Mouse (Mus musculus): ENCODE data around the gene Pth2.

Gene Pth2

DNA sequence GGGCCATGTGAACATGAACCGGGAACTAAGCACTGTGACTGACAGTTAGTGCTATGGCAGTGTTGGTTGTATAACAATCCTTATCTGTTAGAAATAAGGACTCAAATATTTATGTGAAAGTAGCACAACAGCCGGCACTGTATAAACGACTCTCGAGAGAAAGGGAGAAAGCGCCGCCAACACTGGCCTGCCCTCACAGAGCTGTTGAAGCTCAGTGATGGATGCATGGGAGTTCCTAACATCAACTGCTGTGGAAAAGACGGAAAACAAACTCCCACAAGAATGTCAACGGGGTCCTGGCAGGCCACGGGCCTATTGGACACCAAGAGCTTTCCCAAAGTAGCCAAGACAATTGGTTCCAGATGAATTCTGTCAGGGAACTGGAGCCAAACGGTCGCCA, 29.5 kb upstream of the Pth2 start:
- in situ Hi-C loops (cut with MboI; ENCODE audit: unreplicated experiment in 2 of 2) = loop anchor here in 1 of 2 experiments (10.0 kb wide), 1 partner anchor 167 kb away; the partner anchor contains the start of gene Prmt1

DNA sequence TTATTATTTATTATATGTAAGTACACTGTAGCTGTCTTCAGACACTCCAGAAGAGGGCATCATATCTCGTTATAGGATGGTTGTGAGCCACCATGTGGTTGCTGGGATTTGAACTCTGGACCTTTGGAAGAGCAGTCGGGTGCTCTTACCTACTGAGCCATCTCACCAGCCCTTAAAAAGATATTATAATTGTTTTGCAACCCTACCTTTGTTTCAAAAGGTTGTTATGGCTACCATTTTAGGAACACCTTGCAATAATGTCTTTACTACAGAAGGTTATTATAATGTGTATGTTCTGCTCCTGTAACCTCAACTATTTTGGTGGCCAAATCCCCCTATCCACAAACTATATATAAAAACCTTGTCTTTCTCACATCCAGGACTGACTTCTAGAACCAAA, 27.7 kb upstream of the Pth2 start:
- in situ Hi-C loops (cut with MboI; ENCODE audit: unreplicated experiment in 2 of 2) = loop anchor here in 1 of 2 experiments (10.0 kb wide), 1 partner anchor 168 kb away; the partner anchor contains the start of gene Prmt1

DNA sequence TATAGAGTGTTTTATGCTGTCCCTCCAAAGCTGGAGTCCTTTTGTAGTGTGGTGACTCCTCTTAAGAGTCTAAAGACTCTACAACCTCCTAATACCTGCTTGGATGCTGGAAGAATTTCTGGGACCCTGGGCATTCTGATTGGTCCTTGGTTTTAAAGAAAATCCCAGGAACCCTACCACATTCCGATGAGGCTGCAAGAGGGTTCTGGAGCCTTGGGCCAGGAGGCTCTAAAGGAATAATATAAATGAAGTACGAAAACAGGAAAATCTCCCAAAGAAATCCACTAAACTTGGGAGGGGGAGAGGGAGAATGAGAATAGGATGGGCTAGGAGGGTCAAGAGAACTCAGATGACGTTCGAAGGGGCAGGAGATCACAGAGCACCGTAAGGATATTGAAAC, 27.2 kb upstream of the Pth2 start:
- in situ Hi-C loops (cut with MboI; ENCODE audit: unreplicated experiment in 2 of 2) = loop anchor here in 1 of 2 experiments (10.0 kb wide), 1 partner anchor 169 kb away; the partner anchor contains the start of gene Prmt1

DNA sequence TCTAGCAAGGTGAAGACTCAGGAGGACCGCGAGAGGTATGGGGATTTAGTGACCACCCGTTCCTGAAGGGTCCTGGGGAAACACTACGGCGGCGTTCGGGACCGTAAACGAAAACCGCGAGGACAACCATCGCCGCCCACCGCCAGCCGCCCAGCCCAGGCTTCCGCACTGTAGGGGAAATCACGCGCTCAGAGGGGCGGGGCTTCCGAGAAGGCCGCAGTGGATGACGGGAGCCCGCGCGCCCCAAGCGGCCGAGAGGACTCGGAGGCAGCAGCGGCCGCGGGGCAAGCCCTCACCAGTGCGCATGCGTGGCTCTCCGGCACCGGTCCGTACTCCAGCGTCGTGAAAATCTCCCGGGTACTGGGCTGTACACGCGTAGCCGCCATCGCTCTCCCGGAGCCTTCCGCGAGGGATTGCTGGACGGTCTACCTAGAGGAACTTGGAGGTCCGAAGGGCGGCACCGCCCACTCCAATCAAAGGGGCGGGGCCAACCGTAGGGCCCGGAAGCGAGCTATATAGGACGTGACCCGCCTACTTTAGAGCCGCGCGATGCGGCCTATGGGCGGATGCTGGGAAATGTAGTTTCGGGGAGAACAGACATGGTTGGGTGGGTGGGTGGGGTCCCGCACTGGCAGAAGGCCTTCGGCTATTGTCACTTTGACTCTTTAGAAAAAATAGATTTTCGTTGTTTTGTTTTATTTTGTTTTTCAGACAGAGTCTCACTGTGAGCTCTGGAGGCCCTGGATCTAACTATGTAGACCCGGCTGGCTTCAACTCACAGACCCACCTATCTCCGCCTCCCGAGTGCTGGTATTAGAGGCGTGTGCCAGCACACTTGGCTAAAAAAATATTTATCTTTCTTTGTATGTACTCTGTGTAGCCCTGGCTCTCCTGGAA, 26.5 kb upstream of the Pth2 start, which contains the start of the genes Pih1d1 and Aldh16a1:
TSS of gene Pih1d1 (plus strand) at position 208 of the 897 bp plus-strand sequence.
TSS of gene Aldh16a1 (minus strand) at position 489 of the 897 bp plus-strand sequence.
- in situ Hi-C loops (cut with MboI; ENCODE audit: unreplicated experiment in 2 of 2) = loop anchor here in 1 of 2 experiments (10.0 kb wide), 1 partner anchor 170 kb away; the partner anchor contains the start of gene Prmt1

DNA sequence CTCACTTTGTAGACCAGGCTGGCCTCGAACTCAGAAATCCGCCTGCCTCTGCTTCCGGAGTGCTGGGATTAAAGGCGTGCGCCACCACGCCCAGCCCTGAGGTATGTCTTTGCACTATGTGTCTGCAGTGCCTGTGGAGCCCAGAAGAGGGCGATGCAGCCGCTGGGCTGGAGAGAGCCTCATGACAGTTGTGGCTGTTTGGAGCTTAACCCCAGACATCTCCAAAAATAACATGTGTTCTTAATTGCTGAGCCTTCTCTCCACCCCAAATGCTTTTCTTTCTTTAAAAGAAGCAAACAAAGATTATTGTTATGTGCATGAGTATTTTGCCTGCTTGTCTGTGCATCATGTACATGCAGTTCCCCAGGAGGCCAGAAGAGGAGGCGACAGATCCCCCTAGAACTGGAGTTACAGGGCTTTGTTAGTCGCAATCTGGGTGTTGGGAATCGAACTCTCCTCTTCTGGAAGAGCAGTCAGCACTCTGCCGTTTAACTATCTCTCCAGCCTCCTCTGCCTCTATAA, 25.7 kb upstream of the Pth2 start:
- in situ Hi-C loops (cut with MboI; ENCODE audit: unreplicated experiment in 2 of 2) = loop anchor here in 1 of 2 experiments (5.0 to 10.0 kb wide), 2 partner anchors 42 to 170 kb away; partner anchors contain the start of gene Prmt1

DNA sequence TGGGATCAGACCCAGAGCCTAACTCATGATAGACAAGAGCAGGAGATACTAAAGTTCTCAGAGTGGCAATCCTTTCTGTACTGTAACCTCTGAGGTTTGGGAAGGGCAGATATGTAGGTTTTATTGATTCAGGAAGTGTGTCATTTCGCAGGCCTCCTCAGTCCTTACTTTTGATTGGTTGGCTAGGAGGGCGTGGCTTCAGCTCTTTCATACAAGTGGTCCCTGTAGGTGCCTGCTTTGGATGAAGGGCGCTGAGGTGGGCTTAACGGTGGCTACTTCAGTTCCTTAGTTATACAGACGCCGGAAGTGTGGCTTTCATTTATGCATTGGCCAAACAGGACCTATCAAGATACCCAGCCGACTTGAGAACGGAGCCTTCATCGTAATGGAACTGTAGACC, 25.2 kb upstream of the Pth2 start:
- in situ Hi-C loops (cut with MboI; ENCODE audit: unreplicated experiment in 2 of 2) = loop anchor here in 1 of 2 experiments (5.0 to 10.0 kb wide), 2 partner anchors 42 to 171 kb away; partner anchors contain the start of gene Prmt1

DNA sequence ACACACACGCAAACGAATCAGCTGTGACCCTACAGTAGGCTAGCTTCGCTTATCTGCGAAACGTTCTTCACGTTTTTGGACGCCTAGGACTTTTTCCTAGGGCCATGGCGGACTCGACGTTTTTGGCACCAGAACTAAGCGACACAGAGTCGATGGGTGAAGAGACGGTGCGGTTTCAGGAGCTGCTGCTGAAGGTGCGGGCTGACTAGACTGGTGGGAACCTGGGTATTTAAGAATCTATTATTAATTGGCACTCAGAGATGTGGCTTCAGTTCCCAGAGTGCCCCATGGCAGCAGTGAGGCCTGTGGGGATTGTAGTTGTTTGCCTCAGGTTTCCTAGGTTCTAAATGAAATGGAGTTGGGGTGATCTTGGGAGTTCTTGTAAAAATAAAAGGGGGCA, 24.6 kb upstream of the Pth2 start:
- in situ Hi-C loops (cut with MboI; ENCODE audit: unreplicated experiment in 2 of 2) = loop anchor here in 1 of 2 experiments (5.0 to 10.0 kb wide), 2 partner anchors 41 to 171 kb away; partner anchors contain the start of gene Prmt1

DNA sequence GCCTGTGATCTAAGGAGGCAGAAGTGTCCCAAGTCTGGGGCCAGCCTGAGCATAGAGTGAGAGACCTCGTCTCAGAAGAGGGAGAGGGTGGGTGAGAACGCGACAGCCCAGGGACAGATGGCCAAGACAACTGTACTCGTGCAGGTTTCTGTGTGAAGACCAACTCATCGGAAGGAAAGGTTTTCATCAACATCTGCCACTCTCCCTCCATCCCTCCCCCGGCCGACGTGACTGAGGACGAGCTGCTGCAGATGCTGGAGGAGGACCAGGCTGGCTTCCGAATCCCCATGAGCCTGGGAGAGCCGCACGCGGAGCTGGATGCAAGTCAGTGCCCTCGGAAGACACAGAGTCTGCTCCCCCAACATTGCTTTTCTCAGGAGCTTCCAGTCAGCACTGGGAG, 23.3 kb upstream of the Pth2 start:
- in situ Hi-C loops (cut with MboI; ENCODE audit: unreplicated experiment in 2 of 2) = loop anchor here in 1 of 2 experiments (5.0 to 10.0 kb wide), 2 partner anchors 40 to 173 kb away; partner anchors contain the start of gene Prmt1

DNA sequence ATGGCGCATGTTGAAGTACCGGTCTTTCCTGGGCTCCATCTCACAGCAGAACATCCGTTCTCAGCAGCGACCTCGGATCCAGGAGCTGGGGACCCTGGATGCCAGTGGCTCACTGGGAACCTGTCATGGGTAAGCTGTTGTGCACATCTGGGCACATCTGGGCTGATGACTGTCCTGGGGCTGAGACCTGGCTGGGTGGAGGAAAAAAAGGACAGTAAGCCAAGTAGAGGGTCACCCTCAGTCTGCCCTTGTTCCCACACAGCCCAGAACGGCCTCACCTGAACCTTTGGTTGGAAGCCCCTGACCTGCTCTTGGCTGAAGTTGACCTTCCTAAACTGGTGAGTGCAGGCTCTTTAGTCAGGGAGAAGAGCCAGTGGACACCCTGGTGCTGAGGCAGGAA, 21.8 kb upstream of the Pth2 start:
- in situ Hi-C loops (cut with MboI; ENCODE audit: unreplicated experiment in 2 of 2) = loop anchor here in 1 of 2 experiments (5.0 to 10.0 kb wide), 2 partner anchors 38 to 174 kb away; partner anchors contain the start of gene Prmt1

DNA sequence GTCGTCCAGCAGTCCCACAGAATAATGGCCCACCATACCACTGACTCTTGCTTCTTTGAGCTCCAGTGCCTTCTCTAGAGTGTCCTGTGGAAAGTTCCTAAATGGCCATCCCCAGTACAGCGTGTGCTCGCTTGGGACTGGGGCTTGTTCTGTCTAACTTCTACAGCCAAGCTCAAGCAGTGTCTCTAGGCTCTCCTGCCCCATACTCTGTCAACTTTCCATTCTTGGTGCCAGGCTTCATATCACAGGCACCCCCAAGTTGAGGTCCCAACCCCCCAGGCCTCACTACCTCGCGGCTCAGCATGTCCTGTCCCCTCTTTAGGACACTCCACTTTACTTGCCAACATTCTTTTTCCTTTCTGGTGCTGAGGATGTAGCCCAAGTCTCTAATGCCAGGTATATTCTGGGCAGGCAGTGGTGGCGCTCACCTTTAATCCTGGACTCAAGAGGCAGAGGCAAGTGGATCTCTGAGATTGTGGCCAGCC, 20.4 kb upstream of the Pth2 start:
- in situ Hi-C loops (cut with MboI; ENCODE audit: unreplicated experiment in 2 of 2) = no loop called here

DNA sequence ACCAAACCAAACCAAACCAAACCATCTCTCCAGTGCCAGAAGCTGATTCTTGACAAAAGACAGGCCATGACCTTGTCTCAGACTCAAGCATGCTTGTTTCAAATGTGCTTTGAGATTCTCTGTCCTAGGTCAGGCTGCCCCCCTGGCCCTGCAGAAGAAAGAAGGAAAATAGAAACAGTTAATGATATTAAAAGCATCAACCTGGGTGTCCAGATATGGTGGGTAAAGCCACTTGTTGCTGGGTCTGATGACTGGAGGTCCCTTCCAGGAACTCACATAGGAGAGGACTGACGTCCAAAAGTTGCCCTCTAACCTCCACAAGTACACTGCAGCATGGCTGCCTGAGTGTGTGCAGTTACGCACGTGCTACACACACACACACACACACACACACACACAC, 19.9 kb upstream of the Pth2 start:
- in situ Hi-C loops (cut with MboI; ENCODE audit: unreplicated experiment in 2 of 2) = no loop called here

DNA sequence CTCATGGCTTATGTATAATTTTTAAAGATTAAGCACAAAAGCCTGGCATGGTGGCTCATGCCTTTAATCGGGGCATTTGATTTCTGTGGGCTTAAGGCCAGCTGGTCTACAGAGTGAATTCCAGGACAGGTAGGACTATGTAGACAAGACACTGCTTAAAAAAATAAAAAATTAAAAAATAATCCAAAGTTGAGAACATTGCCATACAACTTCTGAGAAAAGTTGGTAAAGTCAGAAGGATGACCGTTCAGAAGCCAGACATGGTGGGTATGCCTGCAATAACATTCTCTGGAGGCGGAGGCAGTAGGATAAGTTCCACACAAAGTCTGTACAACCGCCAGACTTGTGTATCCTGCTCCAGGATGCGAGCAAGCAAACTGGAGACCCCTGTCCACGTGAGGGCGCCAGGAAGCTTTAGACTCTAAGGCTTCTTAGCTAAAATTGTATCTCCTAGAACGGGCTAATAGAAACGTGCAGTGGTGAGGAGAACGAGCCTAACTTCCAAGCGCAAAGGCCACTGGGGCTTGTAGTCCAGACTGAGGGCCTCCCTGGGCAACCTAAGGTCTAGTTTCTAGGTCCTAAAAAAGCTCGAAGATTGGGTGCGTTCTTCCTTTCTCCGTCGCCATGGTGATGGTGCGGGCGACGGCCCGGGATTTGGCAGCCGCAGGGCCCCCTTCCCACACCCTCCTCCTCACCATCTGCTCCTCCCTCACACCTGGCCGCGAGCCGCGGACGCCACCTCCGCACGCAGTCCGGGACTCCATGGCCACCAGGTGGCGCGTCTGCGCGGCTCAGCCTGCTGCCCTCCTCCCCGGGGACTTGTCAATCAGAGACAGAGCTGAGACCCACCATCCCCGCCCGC, 19.0 kb upstream of the Pth2 start:
- in situ Hi-C loops (cut with MboI; ENCODE audit: unreplicated experiment in 2 of 2) = no loop called here

DNA sequence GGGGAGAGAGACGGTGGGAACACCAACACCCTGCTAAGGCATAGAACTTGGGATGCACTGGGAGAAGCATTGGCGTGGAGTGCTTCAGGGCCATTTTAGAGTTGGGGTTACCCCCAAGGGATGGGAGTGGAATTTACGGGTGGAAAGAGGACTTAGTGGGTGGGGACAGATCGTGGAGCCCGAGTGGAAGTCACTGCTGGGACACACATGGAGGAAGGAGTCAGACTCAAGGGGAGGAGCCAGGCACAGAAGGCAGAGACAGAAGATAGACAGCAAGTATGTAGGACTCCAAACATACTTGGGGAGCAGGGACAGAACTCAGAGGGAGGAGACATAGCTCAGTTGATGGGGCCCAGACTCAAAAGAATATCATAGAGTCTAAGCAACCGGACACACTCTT, 18.2 kb upstream of the Pth2 start:
- in situ Hi-C loops (cut with MboI; ENCODE audit: unreplicated experiment in 2 of 2) = no loop called here

DNA sequence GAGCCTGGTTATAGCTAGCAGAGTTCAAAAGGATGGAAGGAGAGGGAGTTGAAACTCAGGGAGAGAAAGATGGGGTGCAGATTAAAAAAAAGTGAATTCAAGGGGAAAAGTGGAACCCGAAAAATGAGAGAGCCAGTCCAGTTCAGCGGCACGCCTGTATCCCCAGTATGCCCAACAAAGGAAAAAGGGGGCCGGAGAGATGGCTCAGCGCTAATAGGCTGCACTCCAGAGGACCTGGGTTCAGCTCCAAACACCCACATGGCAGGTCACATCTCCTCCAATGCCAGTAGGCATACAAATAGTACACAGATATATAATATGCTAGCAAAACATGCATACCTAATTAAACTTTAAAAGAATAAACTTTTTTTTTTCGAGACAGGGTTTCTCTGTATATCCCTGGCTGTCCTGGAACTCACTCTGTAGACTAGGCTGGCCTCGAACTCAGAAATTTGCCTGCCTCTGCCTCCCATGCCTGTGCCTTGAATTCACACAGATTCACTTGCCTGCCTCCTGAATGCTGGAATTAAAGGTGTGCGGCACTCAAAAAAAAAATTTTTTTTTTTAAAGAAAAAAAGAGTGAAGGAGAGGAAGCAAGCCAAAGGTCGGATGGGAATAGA, 17.7 kb upstream of the Pth2 start:
- in situ Hi-C loops (cut with MboI; ENCODE audit: unreplicated experiment in 2 of 2) = no loop called here

DNA sequence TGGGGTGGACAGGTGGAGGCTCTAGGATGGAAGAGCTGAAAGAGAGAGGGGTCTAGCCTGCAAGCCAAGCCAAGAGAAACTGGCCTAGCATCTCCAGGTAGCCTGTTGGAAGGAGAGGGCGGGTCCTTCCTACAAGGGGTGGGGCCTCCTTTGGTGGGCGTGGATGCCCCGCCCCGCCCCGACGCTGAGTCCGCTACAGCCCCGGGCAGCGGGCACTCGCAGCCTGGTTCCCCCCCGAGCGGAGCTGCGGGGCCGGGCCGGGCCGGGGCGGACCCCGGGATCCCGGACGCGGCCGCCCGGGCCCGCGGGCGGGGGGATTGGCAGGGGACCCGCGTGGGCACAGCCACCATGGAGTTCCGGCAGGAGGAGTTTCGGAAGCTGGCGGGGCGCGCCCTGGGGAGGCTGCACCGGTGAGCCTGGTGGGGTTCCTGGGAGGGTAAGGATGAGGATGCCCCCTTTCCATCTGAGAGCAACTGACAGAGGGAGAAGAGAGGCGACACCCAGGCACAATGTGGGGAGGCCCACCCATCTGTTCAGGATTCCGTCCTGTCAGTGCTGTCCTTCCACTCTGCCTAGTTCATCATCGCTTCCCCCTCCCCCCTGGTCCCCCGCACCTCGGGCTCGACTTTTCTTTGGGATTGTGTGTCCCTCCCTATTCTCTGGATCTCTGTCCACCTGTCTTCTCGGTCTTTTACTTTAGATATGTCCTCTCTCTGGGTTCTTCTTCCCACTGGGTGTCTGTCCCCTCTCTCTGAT, 16.9 kb upstream of the Pth2 start, which contains the start of gene Slc17a7:
TSS of gene Slc17a7 (plus strand) at position 215 of the 756 bp plus-strand sequence.
- in situ Hi-C loops (cut with MboI; ENCODE audit: unreplicated experiment in 2 of 2) = no loop called here

DNA sequence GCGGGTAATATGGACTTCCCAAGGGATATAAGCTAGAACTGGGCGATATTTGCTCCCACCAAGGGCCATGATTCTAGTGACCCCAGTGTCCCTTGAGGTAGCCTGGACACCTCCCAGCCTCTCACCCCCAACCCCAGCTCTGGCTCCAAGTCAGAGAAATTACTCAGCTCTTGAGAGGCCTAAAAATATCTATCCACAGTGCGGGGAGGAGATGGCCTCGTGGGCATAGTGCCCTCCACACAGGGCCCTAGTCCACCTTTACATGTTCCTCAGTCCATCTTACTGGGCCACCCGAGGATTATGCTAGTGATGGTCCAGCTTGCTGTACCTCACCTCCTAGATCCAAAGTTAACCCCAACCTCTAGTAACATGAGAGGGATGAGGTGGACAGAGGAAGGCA, 16.0 kb upstream of the Pth2 start:
- in situ Hi-C loops (cut with MboI; ENCODE audit: unreplicated experiment in 2 of 2) = loop anchor here (5.0 kb wide), 2 partner anchors 37 to 137 kb away; partner anchors contain the start of gene Ccdc155 (in 1 of the 2)

DNA sequence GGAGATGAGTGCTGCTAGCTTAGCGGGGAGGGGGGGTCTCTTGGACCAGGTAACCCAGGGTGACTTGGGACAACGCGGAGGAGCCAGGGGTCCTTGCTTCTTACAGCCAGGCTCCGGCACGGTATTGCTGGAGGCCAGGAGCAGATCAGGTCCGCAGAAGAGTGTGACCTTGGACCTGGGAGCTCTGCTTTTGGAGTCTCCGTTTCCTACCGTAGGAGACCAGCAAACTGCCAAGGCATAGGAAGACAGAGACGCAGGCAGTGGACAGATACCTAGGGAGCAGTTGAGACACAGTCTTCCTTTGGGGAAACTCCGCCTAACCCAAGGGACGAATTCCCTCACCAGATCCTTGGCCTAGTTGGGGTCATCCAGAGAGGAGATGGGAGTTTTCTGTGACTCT, 15.1 kb upstream of the Pth2 start:
- in situ Hi-C loops (cut with MboI; ENCODE audit: unreplicated experiment in 2 of 2) = loop anchor here (5.0 kb wide), 2 partner anchors 37 to 137 kb away; partner anchors contain the start of gene Ccdc155 (in 1 of the 2)

DNA sequence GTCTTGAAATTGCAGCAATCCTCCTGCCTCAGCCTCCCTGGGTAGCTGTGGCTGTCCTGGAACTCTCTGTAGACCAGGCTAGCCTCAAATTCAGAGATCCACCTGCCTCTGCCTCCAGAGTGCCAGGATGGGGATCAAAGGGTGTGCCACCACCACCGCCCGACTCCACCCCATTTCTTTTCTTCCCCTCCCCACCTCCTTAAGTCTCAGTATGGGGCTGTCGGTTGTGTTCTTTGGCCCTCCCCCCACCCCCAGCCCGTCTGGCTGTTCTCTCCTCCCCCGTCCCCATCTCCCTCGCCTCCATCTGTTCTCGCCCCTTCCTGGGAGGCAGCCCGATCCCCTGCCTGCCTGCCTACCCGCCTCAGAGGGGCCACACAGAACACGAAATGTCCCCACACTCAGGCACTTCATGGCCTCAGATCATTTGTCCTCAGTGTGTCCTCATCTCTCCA, 13.8 kb upstream of the Pth2 start:
- in situ Hi-C loops (cut with MboI; ENCODE audit: unreplicated experiment in 2 of 2) = loop anchor here (5.0 kb wide), 2 partner anchors 35 to 135 kb away; partner anchors contain the start of gene Ccdc155 (in 1 of the 2)

All from v-Abl transformed pro-B cells (cell line).